Mouse (Mus musculus) retina, adult 2 months (tissue): ENCODE data around the gene Myo10.

Source experiments
- DNase-seq: peaks from one replicate; pipeline ENCODE4 v3.0.0-alpha.2; 2012; ENCODE audit warnings: low read depth, low spot score

Myo10 gene

DNA sequence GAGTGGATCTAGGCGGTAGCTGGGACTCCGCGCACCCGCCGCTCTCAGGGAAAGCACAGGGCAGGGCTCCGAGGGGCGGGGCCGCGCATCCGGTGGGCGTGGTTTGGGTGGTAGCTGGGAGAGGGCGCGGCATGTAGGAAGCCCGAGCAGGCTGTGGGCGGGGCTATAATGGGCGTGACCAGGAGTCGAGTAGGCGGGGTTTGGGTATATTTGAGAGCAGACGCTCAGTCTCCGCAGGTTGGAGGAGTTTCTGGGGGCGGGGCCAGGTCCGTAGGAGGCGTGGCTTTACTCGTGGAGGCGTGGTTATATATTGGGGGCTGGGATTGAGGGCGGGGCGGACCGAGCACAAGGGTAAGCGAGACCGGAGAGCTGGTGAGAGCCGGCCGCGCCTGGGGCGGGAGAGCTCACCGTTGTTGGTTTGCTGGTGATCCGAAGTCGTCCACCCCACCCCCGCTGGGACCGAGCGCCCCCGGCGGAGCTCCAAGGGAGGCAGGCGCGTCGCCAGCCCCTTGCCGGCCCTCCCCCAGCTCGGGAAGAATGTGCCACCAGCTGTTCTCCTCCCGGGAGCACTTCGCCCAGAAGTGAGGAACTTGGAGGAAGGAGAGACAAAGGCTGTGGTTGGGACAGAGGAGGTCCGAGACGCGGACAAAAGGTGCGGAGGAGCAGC lies at the start of gene Myo10:
TSS of gene Myo10 (plus strand) at position 326 of the 667 bp plus-strand sequence.
- peak; percentile 99 for DNase-seq

DNA sequence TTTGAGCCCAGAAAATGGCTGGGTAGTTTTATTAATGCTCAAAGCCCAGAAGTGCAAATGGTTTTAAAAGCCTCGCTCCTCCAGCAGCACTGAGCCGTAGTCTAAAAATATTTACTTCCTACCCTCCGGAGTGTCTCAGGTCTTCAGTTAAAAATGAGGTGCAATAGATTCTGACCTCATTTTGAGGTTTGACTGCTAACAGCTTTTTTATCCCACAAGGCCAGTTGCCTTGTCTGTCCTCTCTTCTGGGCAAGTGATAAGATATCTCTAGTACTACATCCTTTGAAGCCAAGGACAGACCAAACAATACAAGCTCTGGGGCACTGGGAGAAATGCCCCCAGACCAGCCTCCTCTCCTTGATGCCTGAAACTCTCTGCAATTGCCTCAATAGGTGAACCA lies 49.2 kb upstream of the Myo10 start:
- no peak for DNase-seq

GRCm38 (mm10) chr15:25573876-25574601 lies 48.3 kb upstream of the Myo10 start:
- no peak for DNase-seq

DNA sequence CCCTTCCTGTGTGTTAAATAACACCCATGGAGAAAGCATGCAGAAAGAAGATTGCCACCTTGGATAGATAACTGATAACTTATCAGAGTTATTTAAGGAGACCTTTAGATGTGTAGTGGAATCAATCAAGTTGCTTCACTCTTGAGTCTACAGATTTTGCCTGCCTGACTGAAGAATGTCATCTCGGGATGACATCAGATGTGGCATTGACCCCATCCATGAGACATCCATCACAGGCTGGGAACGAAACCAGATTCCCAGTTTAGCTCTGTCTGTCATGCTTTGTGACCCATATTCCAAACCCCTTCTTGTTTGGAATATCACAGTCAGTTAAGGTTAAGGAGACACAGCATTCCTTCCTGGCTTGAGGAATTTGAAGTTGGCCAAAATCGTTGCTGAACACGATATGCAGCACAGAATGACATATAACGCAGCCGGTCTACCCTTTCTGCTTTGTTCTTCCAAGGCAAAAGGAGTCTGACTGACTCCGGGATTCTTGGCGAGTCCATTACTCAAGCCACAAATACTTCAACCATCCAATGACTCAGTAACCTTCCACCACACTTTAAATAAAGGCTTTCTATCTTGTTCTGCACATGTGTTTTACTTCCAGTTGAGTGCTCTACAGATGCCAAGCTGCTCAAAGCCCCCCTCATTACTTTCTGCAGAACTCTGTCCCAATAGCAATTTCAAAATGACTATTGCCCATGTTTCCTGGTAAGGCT lies 44.8 kb upstream of the Myo10 start:
- no peak for DNase-seq

DNA sequence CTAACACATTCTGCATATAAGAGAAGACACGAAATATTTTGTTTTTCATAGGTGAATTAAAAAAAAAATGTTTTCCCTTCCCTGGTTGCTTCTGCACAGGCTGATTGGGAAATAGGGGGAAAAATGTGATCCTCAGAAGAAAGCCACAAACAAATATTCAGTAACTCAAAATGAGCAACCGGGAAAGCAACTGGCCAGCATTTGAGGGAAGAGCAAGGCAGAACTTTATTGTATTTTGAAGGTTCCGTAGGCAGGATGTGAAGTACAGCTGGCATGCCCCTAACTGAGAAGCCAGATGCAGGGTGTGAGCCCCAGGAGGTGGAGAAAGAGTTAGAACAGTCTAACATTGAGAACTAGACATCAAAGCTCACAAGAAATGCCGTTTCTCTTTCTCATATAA lies 44.0 kb upstream of the Myo10 start:
- DNase-seq = no peak

GRCm38 (mm10) chr15:25580731-25581130 lies 41.6 kb upstream of the Myo10 start:
- no peak for DNase-seq

GRCm38 (mm10) chr15:25582055-25582454 lies 40.3 kb upstream of the Myo10 start:
- no peak for DNase-seq

GRCm38 (mm10) chr15:25583361-25583760 lies 39.0 kb upstream of the Myo10 start:
- DNase-seq = no peak

DNA sequence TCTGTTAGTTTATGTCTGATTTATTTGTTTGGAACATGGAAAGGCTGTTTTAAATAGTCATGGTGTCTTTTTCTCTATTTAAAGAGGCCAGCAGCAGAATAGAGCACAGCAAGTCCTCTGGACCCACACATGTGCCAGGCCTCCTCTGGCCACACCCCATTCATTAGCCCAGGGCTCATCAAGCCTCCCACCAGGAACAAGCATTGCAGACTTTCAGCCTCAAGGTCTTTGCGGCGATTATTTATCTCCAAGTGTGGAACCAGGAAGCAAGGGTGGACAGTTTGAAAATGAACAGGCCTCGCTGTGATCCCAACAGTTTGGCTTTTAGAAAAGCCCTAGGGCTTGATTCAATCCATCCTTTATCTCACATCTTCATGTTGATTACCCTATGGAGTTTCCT lies 35.5 kb upstream of the Myo10 start:
- DNase-seq = no peak

DNA sequence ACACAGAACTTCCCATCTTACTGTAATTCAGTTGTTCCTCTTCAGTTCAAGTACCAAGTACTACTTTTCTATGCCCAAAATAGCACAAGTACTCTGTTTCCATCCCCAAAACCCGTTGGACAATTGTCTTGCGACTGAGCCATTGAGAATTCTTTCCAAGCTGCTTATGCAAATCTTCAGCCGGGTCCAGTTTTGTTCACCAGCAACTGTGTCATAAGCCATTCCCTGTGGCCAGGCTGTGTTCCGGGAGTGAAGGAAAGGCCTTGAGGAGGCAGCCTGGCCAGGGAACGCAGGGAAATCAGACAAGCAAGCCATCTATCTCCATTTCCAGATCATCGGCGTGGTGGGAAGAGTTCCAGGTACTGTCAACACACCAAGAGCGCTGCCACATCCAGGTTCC lies 34.4 kb upstream of the Myo10 start:
- no peak for DNase-seq

- no peak for DNase-seq
Observed at GRCm38 (mm10) chr15:25589318-25589902, 32.9 kb upstream of the Myo10 start.

DNA sequence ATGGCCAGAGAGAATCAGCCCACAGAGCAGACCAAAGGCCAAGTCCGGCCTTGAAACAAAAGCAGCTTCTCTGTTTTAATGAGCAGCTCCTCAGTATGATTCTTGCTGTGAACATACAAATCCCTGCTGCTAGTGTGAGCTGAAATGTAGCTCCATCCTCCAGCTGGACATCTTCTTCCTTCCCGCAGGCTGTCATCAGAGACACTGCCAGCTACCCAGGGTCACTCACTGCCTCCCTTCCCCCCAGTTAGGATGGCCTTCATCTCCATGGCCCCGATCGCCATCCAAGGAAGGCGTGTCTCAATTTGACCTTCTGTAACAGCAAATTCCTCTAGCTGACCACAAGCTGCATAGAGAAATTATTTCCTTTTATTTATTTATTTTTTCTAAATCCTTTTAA lies 32.4 kb upstream of the Myo10 start:
- DNase-seq = no peak

DNA sequence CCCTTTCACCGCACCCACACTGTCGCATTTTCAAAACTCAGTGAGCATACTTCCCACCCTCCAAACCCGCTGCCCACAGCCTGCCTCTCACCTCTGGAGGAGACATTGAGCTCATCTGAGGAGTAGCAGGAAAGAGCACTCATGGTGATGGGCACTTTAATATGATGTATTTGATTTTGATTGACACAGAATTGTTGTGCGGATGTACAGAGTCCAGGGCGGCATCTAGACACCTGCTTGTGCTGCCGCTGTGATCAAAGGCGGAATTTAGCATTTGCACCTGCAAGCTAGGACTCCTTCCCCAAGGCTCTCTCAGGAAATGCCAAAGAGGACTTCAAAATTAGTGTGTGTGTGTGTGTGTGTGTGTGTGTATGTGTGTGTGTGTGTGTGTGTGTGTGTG lies 31.4 kb upstream of the Myo10 start:
- DNase-seq = no peak

DNA sequence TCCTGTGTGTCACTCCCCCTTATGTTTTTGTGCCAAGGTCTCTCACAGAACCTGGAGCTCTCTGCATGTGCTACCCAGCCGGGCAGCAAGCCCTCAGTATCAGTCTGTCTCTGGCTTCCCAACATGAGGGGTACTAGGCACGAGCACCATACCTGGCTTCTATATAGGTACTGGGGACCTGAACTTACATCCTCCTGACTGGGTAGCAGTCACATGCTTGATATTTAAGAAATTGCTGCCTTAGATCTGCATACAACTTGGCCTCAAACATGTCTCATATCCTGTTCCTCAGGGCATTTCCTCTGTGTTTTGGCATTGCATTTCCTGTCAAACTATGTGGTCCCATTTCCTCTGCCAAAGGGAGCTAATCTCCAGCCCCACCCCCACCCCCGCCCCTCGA lies 30.4 kb upstream of the Myo10 start:
- no peak for DNase-seq

DNA sequence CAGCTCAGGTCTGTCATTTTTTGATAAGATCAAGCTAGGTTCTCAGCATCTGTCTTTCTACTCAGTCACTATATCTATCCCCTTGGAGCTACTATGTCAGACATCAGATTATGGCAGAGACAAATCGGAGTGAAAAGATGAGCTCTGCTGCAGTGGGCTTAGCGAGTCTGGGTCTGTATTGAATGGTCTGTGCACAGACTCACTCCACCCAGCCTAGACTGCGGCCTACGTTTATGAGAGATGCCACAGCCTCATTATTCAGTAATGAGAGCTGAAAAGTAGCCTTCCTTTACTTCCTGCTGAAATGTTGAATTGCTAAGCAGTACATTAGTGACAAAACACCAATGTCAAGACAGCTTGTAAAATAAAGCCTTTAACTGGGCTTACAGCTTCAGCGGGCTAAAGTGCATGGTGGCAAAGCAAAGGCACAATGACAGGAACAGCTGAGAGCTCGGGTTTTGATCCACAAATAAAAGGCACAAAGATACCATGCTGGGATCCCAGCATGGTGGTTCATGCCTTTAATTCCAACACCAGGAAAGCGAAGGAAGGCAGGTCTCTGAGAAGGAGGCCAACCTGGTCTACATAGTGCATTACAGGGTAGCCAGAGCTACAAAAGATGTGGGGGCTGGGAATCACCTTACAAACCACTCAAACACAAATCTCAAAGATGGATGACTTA lies 28.7 kb upstream of the Myo10 start:
- no peak for DNase-seq

GRCm38 (mm10) chr15:25598313-25598712 lies 24.0 kb upstream of the Myo10 start:
- no peak for DNase-seq

GRCm38 (mm10) chr15:25602306-25602705 lies 20.0 kb upstream of the Myo10 start:
- no peak for DNase-seq

GRCm38 (mm10) chr15:25603286-25603685 lies 19.0 kb upstream of the Myo10 start:
- DNase-seq = no peak

- no peak for DNase-seq
Observed at GRCm38 (mm10) chr15:25604231-25604630, 18.1 kb upstream of the Myo10 start.

DNA sequence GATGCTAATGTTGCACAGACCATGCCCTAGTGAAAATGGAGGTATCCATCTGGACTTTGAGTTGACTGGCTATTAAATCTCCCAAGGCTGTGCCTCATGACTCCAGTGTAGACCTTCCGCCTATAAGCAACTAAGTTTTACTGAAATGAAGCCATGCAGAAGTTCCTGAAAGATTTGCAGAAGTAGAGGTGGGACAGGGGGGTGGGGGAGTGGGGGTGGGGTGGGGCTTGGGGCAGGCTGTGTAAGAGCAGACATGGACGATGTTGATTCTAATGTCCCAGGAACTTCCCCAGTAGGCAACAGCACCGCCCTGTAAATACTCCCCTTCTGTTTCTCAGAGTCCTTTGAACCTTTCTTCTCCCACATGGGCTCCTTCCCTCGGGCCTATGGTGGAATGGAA lies 16.9 kb upstream of the Myo10 start:
- no peak for DNase-seq

DNA sequence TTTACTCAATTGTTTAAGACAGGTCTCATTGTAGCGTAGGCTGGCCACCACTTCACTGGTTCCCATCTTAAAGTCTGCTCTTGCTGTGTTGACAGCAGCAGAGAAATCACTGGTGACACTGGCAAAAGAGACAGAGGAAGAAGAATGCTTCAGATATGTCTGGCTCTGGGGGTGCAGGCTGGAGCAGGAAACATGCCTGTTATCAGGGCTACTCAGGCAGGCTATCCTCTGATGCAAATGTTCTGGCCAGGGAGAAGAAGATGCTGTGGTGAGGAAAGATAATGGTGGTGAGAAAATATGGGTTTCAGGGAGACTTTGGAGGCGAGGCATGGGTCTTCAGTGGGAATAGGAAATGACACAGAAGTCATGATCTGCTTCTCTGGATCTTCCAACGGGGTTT lies 13.6 kb upstream of the Myo10 start:
- no peak for DNase-seq

- no peak for DNase-seq
Observed at GRCm38 (mm10) chr15:25609253-25609652, 13.1 kb upstream of the Myo10 start.
